ENCODE assay signal across 8 mouse cellular contexts in the genomic region with DNA sequence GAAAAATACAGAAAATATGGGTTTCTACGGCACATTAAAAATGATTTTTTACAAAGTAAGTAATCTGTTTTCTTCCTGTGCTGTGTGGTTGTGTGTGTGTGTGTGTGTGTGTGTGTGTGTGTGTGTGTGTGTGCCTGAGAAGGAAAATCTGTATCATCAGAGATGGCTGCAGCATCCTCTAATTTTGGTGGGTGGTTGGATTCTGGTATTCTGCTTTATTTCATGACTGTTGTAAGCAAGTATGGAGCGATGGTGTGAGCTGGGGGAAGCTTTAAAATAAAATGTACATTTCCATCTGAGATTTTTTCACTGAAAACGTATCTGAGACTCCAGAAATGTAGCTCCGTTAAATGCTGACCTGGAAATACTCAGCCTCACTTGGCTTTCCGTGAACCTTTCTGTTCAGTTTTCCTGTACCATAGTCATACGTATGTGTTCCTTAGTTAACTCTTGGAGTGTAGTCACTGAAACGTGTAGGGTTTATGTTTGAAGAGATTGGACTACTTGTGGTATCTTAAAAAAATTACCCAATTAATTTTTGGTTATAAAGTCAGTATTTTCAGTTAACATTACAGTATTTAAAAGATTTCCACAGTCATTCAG.
DNase-seq lines count a peak whose midpoint lies in the region; ATAC-seq and TF ChIP-seq lines count a peak whose summit lies in the region.

No protein-coding gene starts in this region.

- no peak for TF ChIP-seq CTCF in CH12.LX (conservative IDR thresholded peaks at IDR 0.05 in 1 of 2, IDR thresholded peaks at IDR 0.05 in 1 of 2; ENCODE audit: low read depth in 2 of 2, low read length in 2 of 2)

- dilution Hi-C loops in CH12.LX (cut with MboI; ENCODE audit: extremely low pct_ligation_motif_present, extremely low pct_unique_long_range_greater_than_20kb, low sequenced_read_pairs): no loop called here

- TF ChIP-seq POLR2A in CH12.LX (IDR thresholded peaks at IDR 0.05; ENCODE audit: low read depth, low read length): no peak; the same call in 1 of the 2 replicates

- no peak for TF ChIP-seq RAD21 in CH12.LX (IDR thresholded peaks at IDR 0.05; ENCODE audit: low read depth, low read length)

- no peak for ATAC-seq in heart, embryonic 11.5 days (replicated peaks; ENCODE audit: insufficient number of reproducible peaks, low FRiP score, low TSS enrichment)
- 0 out of 2 replicates have a peak, but pooled peaks have one; percentile 5 for ATAC-seq in forebrain, embryonic 11.5 days (replicated peaks; ENCODE audit: low FRiP score)
- no peak for ATAC-seq in limb, embryonic 15.5 days (ENCODE audit: insufficient number of reproducible peaks, low FRiP score, low TSS enrichment, low read depth)

- H3K4me1 ChIP-seq in heart, embryonic 11.5 days (ENCODE audit: control insufficient read depth, insufficient read depth, low read length): peaks cover 6% of the 10 kb centered on the region; the same call in 1 of the 2 replicates
- H3K4me1 ChIP-seq in CH12.LX (ENCODE audit: control insufficient read depth in 1 of 2, insufficient read depth in 2 of 2): peaks cover 2 to 18% of the 10 kb centered on the region in 2 experiments; a peak in 2 of 4 replicates
- peaks cover 4% of the 10 kb centered on the region; the same call in 1 of the 2 replicates for H3K4me1 ChIP-seq in forebrain, embryonic 11.5 days (replicated peaks; ENCODE audit: control insufficient read depth, insufficient read depth, low read length)
- H3K4me1 ChIP-seq in limb, embryonic 15.5 days: 0 out of 2 replicates have a peak, but pooled peaks cover 4% of the 10 kb centered on the region

- H3K27ac ChIP-seq in heart, embryonic 11.5 days (ENCODE audit: low read depth, low read length): peak overlapping the region; percentile 54; the same call in 1 of the 2 replicates
- H3K27ac ChIP-seq in CH12.LX (ENCODE audit: insufficient read depth, low read depth): peak overlapping the region; percentile 91; the same call in 1 of the 2 replicates
- peak overlapping the region; percentile 81 for H3K27ac ChIP-seq in forebrain, embryonic 11.5 days (ENCODE audit: low read depth, low read length)
- H3K27ac ChIP-seq in limb, embryonic 15.5 days: peak overlapping the region; percentile 72

- H3K9me3 ChIP-seq in heart, embryonic 11.5 days (replicated peaks; ENCODE audit: control insufficient read depth, low read length): no peaks in the 10 kb centered on the region
- no peaks in the 10 kb centered on the region for H3K9me3 ChIP-seq in CH12.LX (replicated peaks; ENCODE audit: low read length)
- no peaks in the 10 kb centered on the region for H3K9me3 ChIP-seq in forebrain, embryonic 11.5 days (ENCODE audit: control insufficient read depth, low read length)
- no peaks in the 10 kb centered on the region for H3K9me3 ChIP-seq in limb, embryonic 15.5 days

- H3K9ac ChIP-seq in heart, embryonic 11.5 days (ENCODE audit: low read depth, low read length): peak overlapping the region; percentile 62; the same call in 1 of the 2 replicates
- H3K9ac ChIP-seq in CH12.LX (ENCODE audit: insufficient read depth, low read depth): peak overlapping the region; percentile 74
- peak overlapping the region; percentile 66 for H3K9ac ChIP-seq in forebrain, embryonic 11.5 days (ENCODE audit: low read length)
- 0 out of 2 replicates have a peak overlapping the region, but pooled peaks have one; percentile 24 for H3K9ac ChIP-seq in limb, embryonic 15.5 days

- WGBS in heart, embryonic 11.5 days (ENCODE audit: insufficient replicate concordance): 76% methylated on average over 7 of the region's 7 CpGs
- WGBS in forebrain, embryonic 11.5 days: 67% methylated on average over 7 of the region's 7 CpGs
- WGBS in limb, embryonic 15.5 days: 26% methylated on average over 7 of the region's 7 CpGs

- no peaks in the 10 kb centered on the region for H3K27me3 ChIP-seq in heart, embryonic 11.5 days (ENCODE audit: control insufficient read depth, insufficient read depth, low read length)
- H3K27me3 ChIP-seq in CH12.LX (replicated peaks): no peaks in the 10 kb centered on the region
- H3K27me3 ChIP-seq in forebrain, embryonic 11.5 days (ENCODE audit: control insufficient read depth, insufficient read depth, low read length): no peaks in the 10 kb centered on the region
- no peaks in the 10 kb centered on the region for H3K27me3 ChIP-seq in limb, embryonic 15.5 days

- TF ChIP-seq EP300 in CH12.LX (IDR thresholded peaks at IDR 0.05; ENCODE audit: low read length): no peak

- DNase-seq in heart, adult 18-20 months: no peak
- no peak for DNase-seq in CH12.LX (ENCODE audit: extremely low read depth)
- no peak for DNase-seq in forebrain, embryonic 11.5 days (ENCODE audit: low spot score)
- no peak for DNase-seq in embryo, embryonic 9.5 days (ENCODE audit: extremely low spot score)
- no peak for DNase-seq in right cerebral cortex, adult 2 months (ENCODE audit: low spot score in 2 of 2)
- DNase-seq in gastrocnemius, adult 18-20 months (ENCODE audit: low spot score): no peak

- H3K4me2 ChIP-seq in heart, embryonic 11.5 days: peak overlapping the region; percentile 63
- H3K4me2 ChIP-seq in CH12.LX (ENCODE audit: insufficient read depth, low read depth, poor library complexity, severe bottlenecking): peak overlapping the region; percentile 95
- H3K4me2 ChIP-seq in forebrain, embryonic 11.5 days (ENCODE audit: low read depth, low read length, severe bottlenecking): peak overlapping the region; percentile 63
- peak overlapping the region; percentile 65 for H3K4me2 ChIP-seq in limb, embryonic 15.5 days

- in situ Hi-C loops in CH12.LX (cut with MboI; ENCODE audit: low pct_ligation_motif_present, low pct_unique_long_range_greater_than_20kb, low sequenced_read_pairs): no loop called here

- H3K36me3 ChIP-seq in heart, embryonic 11.5 days (ENCODE audit: control insufficient read depth, insufficient read depth, low read length): no peaks in the 10 kb centered on the region
- peaks cover 2 to 13% of the 10 kb centered on the region in 2 experiments for H3K36me3 ChIP-seq in CH12.LX (replicated peaks in 1 of 2; ENCODE audit: control insufficient read depth in 1 of 2, insufficient read depth in 1 of 2, low read length in 1 of 2)
- no peaks in the 10 kb centered on the region for H3K36me3 ChIP-seq in forebrain, embryonic 11.5 days (ENCODE audit: control insufficient read depth, insufficient read depth, low read length)
- H3K36me3 ChIP-seq in limb, embryonic 15.5 days: no peaks in the 10 kb centered on the region

- peaks cover 17% of the 10 kb centered on the region for H3K79me2 ChIP-seq in CH12.LX (replicated peaks; ENCODE audit: control insufficient read depth, extremely low read depth, insufficient read depth, poor library complexity, severe bottlenecking)

- peak overlapping the region; percentile 41 for H3K4me3 ChIP-seq in heart, embryonic 11.5 days (ENCODE audit: low read depth, low read length)
- peak overlapping the region; percentile 51 to 70 (median 69) for H3K4me3 ChIP-seq in CH12.LX (replicated peaks in 1 of 3; ENCODE audit: low read depth in 2 of 3, low read length in 2 of 3, poor library complexity in 1 of 3)
- peak overlapping the region; percentile 49 for H3K4me3 ChIP-seq in forebrain, embryonic 11.5 days (ENCODE audit: low read depth, low read length)
- H3K4me3 ChIP-seq in limb, embryonic 15.5 days: peak overlapping the region; percentile 44

TF ChIP-seq in CH12.LX, 34 proteins besides CTCF, POLR2A, EP300 and RAD21:
- TF ChIP-seq USF1 (IDR thresholded peaks at IDR 0.05; ENCODE audit: low read depth, low read length) (no peak), NELFE (IDR thresholded peaks at IDR 0.05; ENCODE audit: low read depth, low read length) (no peak), MXI1 (IDR thresholded peaks at IDR 0.05; ENCODE audit: low read depth, low read length) (no peak), UBTF (IDR thresholded peaks at IDR 0.05; ENCODE audit: low read depth, low read length) (no peak), JUN (IDR thresholded peaks at IDR 0.05; ENCODE audit: insufficient read depth, low read depth, low read length) (peak; percentile 17; the same call in 1 of the 2 replicates), HCFC1 (IDR thresholded peaks at IDR 0.05; ENCODE audit: low read depth, low read length) (0 out of 2 replicates have a peak, but pooled peaks have one; percentile 4), MAX (IDR thresholded peaks at IDR 0.05; ENCODE audit: low read length) (no peak), ZKSCAN1 (IDR thresholded peaks at IDR 0.05; ENCODE audit: borderline replicate concordance, low read depth, low read length) (no peak), POLR2AphosphoS2 (IDR thresholded peaks at IDR 0.05; ENCODE audit: low read depth, low read length) (no peak), MAFK (IDR thresholded peaks at IDR 0.05; ENCODE audit: insufficient replicate concordance, low read length) (no peak), TCF12 (IDR thresholded peaks at IDR 0.05; ENCODE audit: low read depth, low read length) (peak; percentile 10; the same call in 1 of the 2 replicates), RCOR1 (conservative IDR thresholded peaks at IDR 0.05; ENCODE audit: low read depth, low read length) (no peak), IRF4 (IDR thresholded peaks at IDR 0.05; ENCODE audit: low read depth, low read length) (no peak), SIN3A (IDR thresholded peaks at IDR 0.05; ENCODE audit: low read length) (no peak), MAZ (IDR thresholded peaks at IDR 0.05; ENCODE audit: low read depth, low read length) (no peak), PAX5 (IDR thresholded peaks at IDR 0.05; ENCODE audit: low read length) (no peak), E2F4 (IDR thresholded peaks at IDR 0.05; ENCODE audit: insufficient replicate concordance, low read depth, low read length) (no peak), ZNF384 (IDR thresholded peaks at IDR 0.05; ENCODE audit: low read depth, low read length) (no peak), TBP (conservative IDR thresholded peaks at IDR 0.05; ENCODE audit: low read depth, low read length) (no peak), BHLHE40 (IDR thresholded peaks at IDR 0.05; ENCODE audit: low read depth, low read length) (no peak), CHD1 (IDR thresholded peaks at IDR 0.05; ENCODE audit: low read depth, low read length) (0 out of 2 replicates have a peak, but pooled peaks have one; percentile 30)

Comparison
In these comparisons a context has a peak if more than half of its experiments do, and no peak if none do; other contexts are left out.
1. H3K9ac ChIP-seq: peak in every context shown above with its lines; median percentile 74 in CH12.LX; 66 in forebrain, embryonic 11.5 days; 62 in heart, embryonic 11.5 days; 24 in limb, embryonic 15.5 days.